Mouse (Mus musculus) lung, adult 2 months (tissue): ENCODE data around the gene Htr1f. TPM values are rescaled to one million over a fixed set of nuclear protein-coding genes. Genes with fewer than 3 reads are reported as not detected.
A peak's percentile ranks its signal among the peaks of the same experiment; 100 is the strongest.

Experiments
- DNase-seq: peaks from one replicate; pipeline ENCODE4 v3.0.0; 2022
- H3K4me1 ChIP-seq: fragments of 200-500 bp; 2 replicates; pipeline ENCODE4 v1.6.1; 2011; ENCODE audit warnings: low read length; ENCODE audit not compliant: control insufficient read depth, insufficient read depth
- H3K4me3 ChIP-seq: fragments of 200-500 bp; replicated peaks from 2 replicates; pipeline ENCODE3; 2011; ENCODE audit warnings: low read depth, mild to moderate bottlenecking, control low read depth, low read length; ENCODE audit errors: extremely low read depth
- CTCF ChIP-seq: fragments of 200-500 bp; IDR thresholded peaks from 2 replicates; pipeline ENCODE4 v1.5.1; 2011; ENCODE audit warnings: mild to moderate bottlenecking, low read length, control low read depth; ENCODE audit not compliant: insufficient read depth
- POLR2A ChIP-seq: fragments of 200-500 bp; IDR thresholded peaks from 2 replicates; pipeline ENCODE4 v1.6.1; 2011; ENCODE audit warnings: low read depth, mild to moderate bottlenecking, control low read depth, low read length, borderline replicate concordance; ENCODE audit errors: extremely low read depth
- WGBS: fragments of 180-500 bp; shearing (Covaris S2); methylation state at CpG from one replicate; pipeline ENCODE4 v1.1.7; 2018; 5-methylcytosine and 5-hydroxymethylcytosine counted together
- polyA plus RNA-seq: library from polyadenylated mRNA; depleted of rRNA; stranded (reverse); fragments of >200 nt; gene quantifications from 2 replicates; pipeline ENCODE4 v1.2.3, GENCODE M21; 2012

Htr1f gene
- polyA plus RNA-seq, 1 experiment = not detected

DNA sequence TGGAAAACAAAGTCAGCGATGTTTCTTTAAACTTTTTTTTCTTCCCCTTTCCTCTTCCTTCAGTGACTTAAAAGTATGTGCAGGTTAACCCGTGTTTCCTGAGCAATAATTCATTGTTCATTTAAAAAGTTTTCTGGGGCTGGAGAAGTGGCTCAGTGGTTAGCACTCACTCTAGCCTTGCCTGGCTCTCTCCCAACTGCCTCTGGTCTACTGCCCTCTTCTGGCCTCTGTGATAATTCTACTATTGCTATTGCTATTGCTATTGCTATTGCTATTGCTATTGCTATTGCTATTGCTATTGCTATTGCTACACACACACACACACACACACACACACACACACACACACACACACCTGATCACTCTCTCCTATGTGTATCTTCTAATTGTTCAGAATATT lies 206.6 kb downstream of the Htr1f start:
- WGBS = 47% methylated on average over 2 of the region's 2 CpGs
- no peak overlapping the region for H3K4me3 ChIP-seq
- H3K4me1 ChIP-seq = no peaks in the 10 kb centered on the region
- DNase-seq = no peak
- peak; percentile 50 for TF ChIP-seq CTCF
- TF ChIP-seq POLR2A = no peak

DNA sequence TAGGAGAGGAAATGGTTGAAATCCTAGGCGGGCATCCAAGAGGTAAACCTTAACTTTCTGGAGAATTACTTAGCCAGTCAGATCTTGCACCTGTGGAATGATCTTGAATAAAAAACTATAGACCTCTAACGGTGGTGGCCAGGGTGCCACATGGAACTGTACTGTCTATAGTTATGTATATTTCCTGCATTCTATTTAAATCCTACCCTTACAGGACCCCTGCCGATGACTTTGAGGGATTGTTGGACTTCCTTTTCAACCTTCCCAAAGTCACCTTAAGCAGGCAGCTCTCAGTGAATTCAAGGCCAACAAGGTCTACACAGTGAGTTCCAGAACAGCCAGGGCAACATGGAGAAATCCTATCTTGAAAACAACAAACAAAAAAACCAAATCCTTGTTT lies 216.2 kb downstream of the Htr1f start:
- DNase-seq = no peak
- Histone ChIP-seq H3K4me1 (no peaks in the 10 kb centered on the region), H3K4me3 (no peak overlapping the region)
- TF ChIP-seq POLR2A (no peak), CTCF (no peak)
- WGBS = 87% methylated on average over 3 of the region's 3 CpGs

DNA sequence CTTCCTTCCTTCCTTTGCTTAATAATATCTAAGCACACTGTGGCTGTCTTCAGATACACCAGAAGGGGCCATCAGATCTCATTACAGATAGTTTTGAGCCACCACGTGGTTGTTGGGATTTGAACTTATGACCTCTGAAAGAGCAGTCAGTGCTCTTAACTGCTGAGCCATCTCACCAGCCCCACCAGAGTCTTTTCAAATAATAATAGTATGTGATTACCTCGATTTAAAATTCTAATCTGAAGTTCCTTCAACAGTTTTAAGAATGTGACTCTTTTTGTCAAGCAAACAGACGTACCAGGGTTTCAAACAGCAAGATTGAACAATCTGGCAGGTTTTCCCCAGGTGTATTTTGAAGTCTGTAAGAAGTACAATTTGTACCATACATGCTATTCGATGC lies 220.1 kb downstream of the Htr1f start:
- no peak for DNase-seq
- 48% methylated on average over 4 of the region's 4 CpGs for WGBS
- no peaks in the 10 kb centered on the region; the same call in 1 of the 2 replicates for H3K4me1 ChIP-seq
- H3K4me3 ChIP-seq = no peak overlapping the region
- TF ChIP-seq CTCF (no peak), POLR2A (no peak)

DNA sequence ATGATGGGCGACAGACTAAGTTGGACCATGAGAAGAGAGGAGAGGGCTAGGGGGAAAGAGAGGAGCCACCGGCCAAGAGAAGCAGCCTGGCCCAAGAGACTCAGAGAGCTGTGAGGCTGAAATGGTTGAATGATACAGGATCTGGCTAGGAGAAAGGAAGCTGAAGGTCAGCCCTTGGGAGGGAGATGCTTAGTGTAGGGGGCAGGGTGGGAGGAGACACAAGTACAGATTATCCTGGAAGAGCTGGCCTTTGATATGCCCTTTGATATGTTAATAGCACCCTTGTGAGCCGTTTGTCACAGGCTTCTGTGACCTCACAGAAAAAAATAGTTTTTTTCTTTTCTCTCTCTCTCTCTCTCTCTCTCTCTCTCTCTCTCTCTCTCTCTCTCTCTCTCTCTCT lies 220.5 kb downstream of the Htr1f start:
- TF ChIP-seq CTCF = no peak
- TF ChIP-seq POLR2A = no peak
- no peak for DNase-seq
- H3K4me3 ChIP-seq = no peak overlapping the region
- H3K4me1 ChIP-seq = no peaks in the 10 kb centered on the region; the same call in 1 of the 2 replicates
- WGBS = 41% methylated on average over 3 of the region's 3 CpGs

DNA sequence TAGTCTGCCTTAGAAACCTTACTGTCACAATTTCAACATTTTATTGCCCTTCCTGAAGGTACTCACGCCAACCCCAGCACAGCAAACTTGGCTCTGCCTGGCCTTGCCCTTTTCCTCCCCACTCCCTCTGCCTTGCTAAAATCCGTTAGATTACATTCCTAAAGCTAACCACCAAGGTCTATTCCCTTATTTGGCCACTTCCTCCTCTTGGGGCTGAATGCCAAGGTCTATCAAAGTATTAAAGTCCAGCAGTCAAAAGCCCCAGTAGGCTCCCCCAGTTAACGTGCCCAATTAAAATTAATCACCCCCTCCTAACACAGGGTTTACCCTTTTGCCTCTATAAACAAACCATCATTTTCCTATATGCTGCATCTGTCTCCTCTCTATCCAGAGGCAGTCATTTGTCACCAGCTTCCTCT lies 221.2 kb downstream of the Htr1f start:
- Histone ChIP-seq H3K4me1 (no peaks in the 10 kb centered on the region; the same call in 1 of the 2 replicates), H3K4me3 (no peak overlapping the region)
- 9% methylated on average over 3 of the region's 3 CpGs for WGBS
- TF ChIP-seq CTCF (no peak), POLR2A (no peak)
- no peak for DNase-seq

DNA sequence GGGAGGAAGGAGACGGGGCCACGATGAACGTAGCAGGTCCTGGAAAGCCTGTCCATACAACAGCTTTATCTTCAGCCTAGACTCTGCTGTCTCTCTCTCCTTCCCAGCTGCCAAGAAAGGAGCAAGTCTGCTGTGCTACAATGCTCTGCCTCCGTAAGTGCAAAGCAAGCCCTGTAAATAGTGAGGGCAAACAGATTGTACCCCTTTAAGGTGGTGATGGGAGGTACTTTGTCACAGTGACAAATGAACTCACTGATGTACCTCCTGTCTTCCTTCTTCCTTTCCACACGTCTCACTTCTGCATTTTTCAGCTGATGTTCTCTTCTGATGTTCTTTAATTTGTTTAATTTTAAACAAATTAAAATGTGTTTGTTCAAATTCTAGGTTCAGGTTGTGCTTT lies 221.8 kb downstream of the Htr1f start:
- H3K4me3 ChIP-seq = no peak overlapping the region
- TF ChIP-seq CTCF = no peak
- TF ChIP-seq POLR2A = no peak
- no peaks in the 10 kb centered on the region; the same call in 1 of the 2 replicates for H3K4me1 ChIP-seq
- no peak for DNase-seq
- 40% methylated on average over 5 of the region's 5 CpGs for WGBS

DNA sequence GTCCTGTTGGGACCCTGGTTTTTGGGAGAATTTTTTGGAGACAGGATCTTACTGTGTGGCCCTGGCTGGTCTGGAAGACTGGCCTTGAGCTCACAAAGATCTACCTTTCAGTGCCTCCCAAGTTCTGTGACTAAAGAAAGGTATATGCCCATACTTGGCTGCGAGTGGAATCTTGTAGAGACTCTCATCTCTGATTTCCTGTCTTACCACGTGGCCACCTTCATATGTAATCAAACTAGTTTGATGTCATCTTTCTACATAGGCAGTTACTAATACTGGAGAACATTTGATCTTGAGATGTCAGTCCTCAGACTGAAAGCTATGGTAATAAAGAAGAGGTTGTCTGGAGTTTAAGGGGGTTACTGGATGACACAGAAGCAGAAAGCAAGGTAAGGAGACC lies 224.2 kb downstream of the Htr1f start:
- DNase-seq = no peak
- whole genome bisulfite sequencing = 64% methylated on average over 2 of the region's 2 CpGs
- Histone ChIP-seq H3K4me3 (no peak overlapping the region), H3K4me1 (no peaks in the 10 kb centered on the region; the same call in 1 of the 2 replicates)
- TF ChIP-seq POLR2A = no peak
- TF ChIP-seq CTCF = no peak

DNA sequence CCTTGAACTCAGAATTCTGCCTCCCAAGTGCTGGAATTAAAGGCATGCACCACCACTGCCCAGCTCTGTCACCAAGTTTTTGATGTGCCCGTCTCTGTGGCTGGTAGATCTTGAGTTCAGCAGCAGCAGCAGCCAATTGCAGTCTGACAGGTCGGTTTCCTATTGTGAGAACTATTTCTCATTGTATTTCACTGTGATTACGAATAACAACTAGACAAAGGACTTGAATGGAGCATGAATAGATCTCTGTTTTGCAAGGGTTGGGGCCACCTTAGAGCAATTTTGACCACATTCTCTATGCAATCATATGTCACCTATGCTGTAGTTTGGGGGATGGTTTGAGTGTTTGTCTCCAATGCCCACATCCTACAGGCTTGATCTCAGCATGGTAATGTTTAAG lies 224.7 kb downstream of the Htr1f start:
- Histone ChIP-seq H3K4me3 (no peak overlapping the region), H3K4me1 (no peaks in the 10 kb centered on the region; the same call in 1 of the 2 replicates)
- 76% methylated on average over 3 of the region's 3 CpGs for WGBS
- DNase-seq = no peak
- TF ChIP-seq POLR2A (no peak), CTCF (no peak)

DNA sequence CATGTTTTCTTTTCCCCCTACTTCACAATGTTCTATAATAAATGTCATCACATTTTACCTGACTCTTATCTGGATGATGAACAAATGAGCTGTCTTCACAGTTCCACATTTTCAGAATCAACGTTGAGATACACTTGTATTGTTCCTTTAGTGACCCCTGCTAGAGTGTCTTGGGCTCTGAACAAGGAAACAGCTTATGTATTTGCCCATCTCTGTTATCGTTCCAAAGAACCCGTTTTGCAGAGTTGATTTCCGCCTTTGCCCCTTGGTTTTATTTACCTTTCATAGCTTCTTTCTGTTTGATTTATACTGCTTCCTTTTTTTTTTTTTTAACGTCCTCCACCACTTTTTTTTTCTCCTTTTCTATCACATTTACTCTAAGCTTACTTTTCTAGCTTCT lies 225.9 kb downstream of the Htr1f start:
- TF ChIP-seq POLR2A (no peak), CTCF (no peak)
- no peak overlapping the region for H3K4me3 ChIP-seq
- no peaks in the 10 kb centered on the region; the same call in 1 of the 2 replicates for H3K4me1 ChIP-seq
- 36% methylated on average over 5 of the region's 5 CpGs for WGBS
- DNase-seq = no peak

DNA sequence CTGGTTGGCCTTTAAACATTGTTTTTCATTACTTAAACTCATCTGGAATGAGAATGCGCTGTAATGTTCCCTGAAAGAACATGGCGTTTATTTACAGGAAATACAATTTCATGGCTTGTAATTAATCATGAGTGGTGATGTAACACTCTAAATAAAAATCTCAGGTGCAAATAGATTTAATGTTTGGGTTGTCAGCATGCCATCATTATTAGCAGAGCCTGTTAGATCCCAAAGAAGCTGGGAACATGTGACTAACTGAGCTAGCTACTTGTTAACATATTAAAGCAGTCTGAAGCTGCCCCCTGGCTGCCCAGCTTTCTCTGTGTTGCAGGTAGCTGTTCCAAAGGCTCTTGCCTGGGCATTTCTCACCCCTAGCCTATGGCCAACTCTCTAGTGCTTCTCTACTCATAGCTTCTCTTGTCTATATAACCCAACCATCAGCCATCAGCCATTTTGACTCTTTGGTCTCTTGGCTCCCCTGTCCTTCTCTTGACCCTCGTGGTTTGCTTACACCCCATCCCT lies 227.0 kb downstream of the Htr1f start:
- WGBS = 70% methylated on average over 3 of the region's 3 CpGs
- no peak for DNase-seq
- Histone ChIP-seq H3K4me1 (no peaks in the 10 kb centered on the region), H3K4me3 (no peak overlapping the region)
- TF ChIP-seq POLR2A (no peak), CTCF (no peak)
